Mouse (Mus musculus): ENCODE data around the gene Eif5a2.

Eif5a2 gene

GRCm38 (mm10) chr3:28808039-28808643 is 27.1 kb downstream of the Eif5a2 start:
- no peak for DNase-seq (ENCODE audit: extremely low read depth, insufficient read length, low spot score)

DNA sequence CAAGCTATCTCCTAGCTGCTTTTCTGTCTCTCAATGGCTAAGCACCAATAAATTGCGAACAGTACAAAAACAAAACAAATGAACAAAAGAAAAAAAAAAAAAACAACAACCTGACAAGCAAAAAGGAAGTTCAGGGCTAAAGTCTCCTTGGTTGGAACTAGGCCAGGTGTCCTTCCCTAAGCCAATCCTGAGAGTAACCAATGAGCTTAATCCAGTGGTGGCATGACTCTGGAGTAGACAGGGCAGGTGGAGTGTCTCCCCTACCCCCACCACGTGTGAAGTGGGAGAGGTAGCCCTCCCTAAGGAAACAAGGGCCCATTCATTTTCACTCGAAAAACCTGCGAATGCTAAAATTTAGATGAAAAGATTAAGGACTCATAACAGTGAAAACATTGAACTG is 30.4 kb downstream of the Eif5a2 start:
- no peak for DNase-seq (ENCODE audit: extremely low read depth, insufficient read length, low spot score)

- peak; percentile 14 for DNase-seq (ENCODE audit: extremely low read depth, insufficient read length, low spot score)
Observed at GRCm38 (mm10) chr3:28814361-28814760, 33.3 kb downstream of the Eif5a2 start.

DNA sequence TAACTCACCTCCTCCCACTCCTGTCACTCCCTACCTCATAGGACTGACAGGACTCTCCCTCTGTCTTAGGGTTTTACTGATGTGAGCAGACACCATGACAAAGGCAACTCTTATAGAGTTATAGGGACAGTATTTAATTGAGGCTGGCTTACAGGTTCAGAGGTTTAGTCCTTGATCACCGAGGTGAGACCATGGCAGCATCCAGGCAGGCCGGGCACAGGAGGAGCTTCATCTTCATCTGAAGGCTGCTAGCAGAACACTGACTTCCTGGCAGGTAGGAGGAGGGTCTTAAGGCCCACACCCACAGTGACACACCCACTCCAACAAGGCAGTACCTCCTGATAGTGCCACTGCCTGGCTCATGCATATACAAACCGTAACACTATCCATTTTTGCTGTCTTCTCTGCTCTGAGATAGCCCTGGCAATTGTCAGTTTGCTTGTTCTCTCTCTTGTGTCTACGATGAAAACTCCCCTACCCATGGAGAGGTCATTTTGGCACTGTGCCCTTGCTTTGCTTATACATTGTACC is 35.0 kb downstream of the Eif5a2 start:
- DNase-seq (ENCODE audit: extremely low read depth, insufficient read length, low spot score), result no peak

GRCm38 (mm10) chr3:28826272-28826671 is 45.2 kb downstream of the Eif5a2 start:
- DNase-seq (ENCODE audit: extremely low read depth, insufficient read length, low spot score), result no peak

- no peak for DNase-seq (ENCODE audit: extremely low read depth, insufficient read length, low spot score)
Observed at GRCm38 (mm10) chr3:28827605-28828004, 46.5 kb downstream of the Eif5a2 start.

- no peak for DNase-seq (ENCODE audit: extremely low read depth, insufficient read length, low spot score)
Observed at GRCm38 (mm10) chr3:28829454-28829853, 48.4 kb downstream of the Eif5a2 start.

DNA sequence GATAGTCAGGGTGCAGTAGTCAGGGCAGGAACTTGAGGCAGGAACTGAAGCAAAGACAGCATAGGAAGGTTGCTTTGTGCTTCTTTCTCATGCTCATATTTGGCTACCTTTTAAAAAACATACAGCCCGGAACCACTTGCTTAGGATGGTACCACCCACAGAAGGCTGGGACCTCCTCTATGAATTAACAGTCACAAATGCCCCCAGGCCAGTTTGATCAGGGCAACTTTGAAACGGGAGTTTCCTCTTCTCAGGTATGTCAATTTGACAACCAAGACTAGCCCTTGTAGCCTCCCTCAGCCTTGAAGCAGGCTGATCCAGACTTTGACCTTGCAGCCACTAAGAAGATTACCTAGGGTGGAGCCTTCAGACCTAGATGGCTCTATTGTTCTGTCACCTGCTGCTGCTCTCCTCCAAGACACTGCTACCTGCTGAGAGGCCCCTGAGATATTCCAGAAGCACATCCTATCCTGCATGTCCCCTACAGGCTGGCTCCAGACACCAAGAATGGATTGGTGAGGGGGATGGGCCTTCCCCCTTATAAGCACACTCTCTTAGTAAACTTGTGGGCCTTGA is 55.8 kb downstream of the Eif5a2 start:
- DNase-seq (ENCODE audit: extremely low read depth, insufficient read length, low spot score), result no peak

DNA sequence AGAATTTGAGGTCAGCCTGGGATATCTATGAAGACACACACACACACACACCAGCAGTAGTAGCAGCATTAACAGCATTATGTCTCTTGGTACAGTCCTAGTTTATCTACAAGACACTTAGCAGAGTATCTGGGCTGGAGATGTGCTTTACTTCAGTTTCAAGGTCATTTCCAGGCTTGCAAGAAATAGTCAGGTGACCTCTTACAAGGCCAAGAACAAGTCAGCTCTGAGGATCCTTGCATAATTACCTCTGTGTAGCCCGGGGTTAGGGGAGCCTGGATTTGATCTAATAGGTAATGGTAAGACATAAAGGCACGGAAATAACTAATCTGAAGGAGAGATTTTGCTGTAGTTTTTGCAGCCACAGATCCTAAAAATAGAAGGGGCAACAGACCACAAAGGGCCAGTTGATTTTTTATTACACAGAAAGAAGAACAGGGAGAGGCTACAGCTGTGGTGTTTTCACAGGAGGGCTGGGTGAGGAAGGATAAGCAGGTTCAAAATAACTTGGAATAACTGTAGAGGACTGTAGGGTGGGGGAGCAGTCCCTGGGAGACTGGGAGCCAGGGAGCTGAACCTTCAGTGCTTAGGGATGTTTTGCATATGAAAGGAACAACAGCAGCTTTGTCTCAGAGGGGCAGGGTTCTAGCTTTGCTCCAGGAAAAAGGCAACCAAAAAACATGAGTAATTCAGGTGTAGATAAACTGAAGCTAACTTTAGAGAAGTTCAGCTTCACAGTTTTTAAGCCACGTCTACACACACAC is 61.0 kb downstream of the Eif5a2 start:
- DNase-seq (ENCODE audit: extremely low read depth, insufficient read length, low spot score), result no peak

DNA sequence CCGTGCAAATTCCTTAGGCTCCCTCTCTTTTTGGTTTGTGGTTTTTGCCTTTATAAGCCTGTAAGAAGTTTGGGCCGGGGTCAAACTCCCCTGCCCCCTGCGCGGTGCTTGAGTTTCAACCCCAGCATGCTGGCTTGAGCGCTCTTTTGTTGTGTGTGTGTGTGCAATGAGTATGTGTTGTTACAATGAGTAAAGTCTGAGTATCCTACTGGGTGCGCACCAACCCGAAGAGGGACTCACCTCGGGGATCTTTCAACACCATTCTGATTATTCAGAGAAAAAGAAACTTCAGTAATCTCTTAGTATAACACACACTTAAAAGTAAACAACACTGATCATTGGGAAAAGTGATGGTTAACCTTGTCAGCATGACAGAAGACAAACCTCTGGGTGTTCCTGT is 62.2 kb downstream of the Eif5a2 start:
- DNase-seq (ENCODE audit: extremely low read depth, insufficient read length, low spot score), result no peak

GRCm38 (mm10) chr3:28847115-28847514 is 66.0 kb downstream of the Eif5a2 start:
- DNase-seq (ENCODE audit: extremely low read depth, insufficient read length, low spot score), result no peak
